Mouse (Mus musculus) thymus, adult 2 months (tissue): ENCODE measurements around the gene Hoxa10.

Source experiments
- CTCF ChIP-seq: fragments of 200-500 bp; IDR thresholded peaks from 2 replicates; pipeline ENCODE4 v1.5.1; 2012; ENCODE audit warnings: mild to moderate bottlenecking, control low read depth, low read length, moderate library complexity, borderline replicate concordance; ENCODE audit not compliant: control insufficient read depth, poor library complexity, insufficient read depth; ENCODE audit errors: extremely low read depth
- POLR2A ChIP-seq: fragments of 200-500 bp; IDR thresholded peaks from 2 replicates; pipeline ENCODE4 v1.6.1; 2012; ENCODE audit warnings: mild to moderate bottlenecking, low read length, control low read depth, moderate library complexity; ENCODE audit not compliant: control insufficient read depth, poor library complexity, insufficient read depth; ENCODE audit errors: extremely low read depth

DNA sequence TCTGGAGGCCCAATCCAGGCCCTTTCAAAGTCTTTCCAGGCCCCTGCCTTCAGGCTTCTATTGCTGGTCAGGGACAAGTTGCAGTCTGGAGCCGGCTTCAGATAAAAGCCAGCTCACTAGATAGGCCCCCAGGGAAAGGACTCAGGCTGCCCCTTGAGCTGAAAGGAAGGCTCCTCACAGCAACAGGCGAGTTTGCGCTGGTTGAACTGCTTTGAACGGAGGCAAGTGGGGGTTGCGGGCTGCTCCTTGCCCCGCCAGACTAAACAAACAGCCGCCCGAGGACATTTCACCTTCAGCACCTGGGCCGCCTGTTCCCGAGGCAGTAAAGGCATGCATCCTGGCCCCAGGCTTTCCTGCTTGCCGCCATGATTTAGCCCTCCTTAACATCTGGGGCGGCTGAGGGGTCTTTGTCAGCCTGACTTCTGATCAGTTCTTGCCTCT lies 3.0 kb upstream of the Hoxa10 start:
- TF ChIP-seq POLR2A = no peak
- TF ChIP-seq CTCF = no peak
